Mouse (Mus musculus): ENCODE measurements around the gene Gpd2. TPM values are rescaled to one million over a fixed set of nuclear protein-coding genes. Genes with fewer than 3 reads are reported as not detected.

Gene Gpd2
- total and polyA plus RNA-seq, 3 experiments = 15.7 to 20.4 (median 16.7) TPM

DNA sequence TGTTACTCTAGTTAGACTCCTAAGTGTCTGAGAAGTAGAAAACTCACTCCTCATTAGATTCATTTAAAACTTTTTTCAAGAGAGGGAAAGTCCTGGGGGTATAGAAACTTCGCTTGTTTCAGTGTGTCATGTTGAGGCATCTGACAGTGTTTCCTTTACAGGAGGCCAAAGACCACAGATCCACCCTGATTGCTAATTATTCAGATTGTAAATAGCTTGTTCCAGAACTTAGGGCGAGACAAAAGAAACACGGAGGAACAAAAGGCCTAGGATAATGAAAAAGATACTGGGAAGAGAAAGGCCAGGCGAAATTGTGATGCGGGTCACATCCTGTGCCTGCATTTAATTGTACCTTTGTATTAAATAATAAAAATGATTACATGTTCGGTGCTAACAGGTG is 96.0 kb downstream of the Gpd2 start:
- no peak overlapping the region for H3K9ac ChIP-seq (ENCODE audit: insufficient read depth, low read depth)
- no peaks in the 10 kb centered on the region for H3K79me2 ChIP-seq (replicated peaks; ENCODE audit: control insufficient read depth, extremely low read depth, insufficient read depth, poor library complexity, severe bottlenecking)
- no peak overlapping the region for H3K4me3 ChIP-seq (replicated peaks in 1 of 3; ENCODE audit: low read depth in 2 of 3, low read length in 2 of 3, poor library complexity in 1 of 3)
- no peaks in the 10 kb centered on the region for H3K9me3 ChIP-seq (replicated peaks; ENCODE audit: low read length)
- in situ Hi-C loops (cut with MboI; ENCODE audit: low pct_ligation_motif_present, low pct_unique_long_range_greater_than_20kb, low sequenced_read_pairs) (no loop called here), dilution Hi-C loops (cut with MboI; ENCODE audit: extremely low pct_ligation_motif_present, extremely low pct_unique_long_range_greater_than_20kb, low sequenced_read_pairs) (no loop called here)
- H3K4me2 ChIP-seq (ENCODE audit: insufficient read depth, low read depth, poor library complexity, severe bottlenecking) = no peak overlapping the region
- no peak for TF ChIP-seq MYC (IDR thresholded peaks at IDR 0.05; ENCODE audit: low read depth, low read length)
- no peak for TF ChIP-seq RAD21 (IDR thresholded peaks at IDR 0.05; ENCODE audit: low read depth, low read length)
- TF ChIP-seq USF1 (IDR thresholded peaks at IDR 0.05; ENCODE audit: low read depth, low read length) = no peak
- no peak for DNase-seq (ENCODE audit: extremely low read depth)
- peaks cover 0 to 3% of the 10 kb centered on the region in 2 experiments for H3K36me3 ChIP-seq (replicated peaks in 1 of 2; ENCODE audit: control insufficient read depth in 1 of 2, insufficient read depth in 1 of 2, low read length in 1 of 2)
- H3K27me3 ChIP-seq (replicated peaks) = no peaks in the 10 kb centered on the region
- H3K4me1 ChIP-seq (ENCODE audit: control insufficient read depth in 1 of 2, insufficient read depth in 2 of 2) = peaks cover 5 to 9% of the 10 kb centered on the region in 2 experiments
- no peak overlapping the region for H3K27ac ChIP-seq (ENCODE audit: insufficient read depth, low read depth)

DNA sequence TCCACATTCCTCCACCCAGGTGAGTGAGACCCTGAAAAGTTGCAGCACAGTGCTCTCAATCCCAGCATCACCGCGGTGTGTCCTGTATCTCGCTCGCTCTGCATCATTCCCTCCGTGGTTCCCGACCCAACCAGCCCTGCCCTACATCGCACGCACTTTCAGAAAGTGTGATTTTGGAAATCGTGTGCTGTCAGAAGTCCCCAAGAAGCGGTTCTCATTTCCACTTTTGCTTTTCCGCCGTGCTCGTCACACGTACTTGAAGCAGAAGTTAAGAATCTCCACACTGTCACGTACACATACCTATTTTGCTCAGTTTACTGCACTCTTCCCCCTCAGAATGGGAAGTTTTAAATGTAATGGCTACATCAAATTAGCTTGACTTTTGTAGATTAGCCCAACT is 98.0 kb downstream of the Gpd2 start:
- DNase-seq (ENCODE audit: extremely low read depth) = no peak

DNA sequence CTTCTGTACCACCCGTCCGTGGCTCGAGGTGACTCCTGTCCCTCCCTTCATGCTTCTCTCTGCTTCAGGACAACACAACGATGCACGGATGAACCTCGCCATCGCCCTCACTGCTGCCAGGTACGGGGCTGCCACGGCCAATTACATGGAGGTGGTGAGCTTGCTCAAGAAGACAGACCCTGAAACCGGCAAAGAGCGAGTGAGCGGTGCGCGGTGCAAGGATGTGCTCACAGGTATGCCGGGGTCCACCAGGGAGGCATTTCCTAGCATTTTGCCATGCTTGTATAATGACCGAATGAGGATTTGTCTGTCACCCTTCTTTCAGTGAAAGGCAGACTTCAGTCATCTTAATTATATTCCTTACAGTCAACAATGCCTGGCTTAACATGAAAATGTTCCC is 101.3 kb downstream of the Gpd2 start:
- H3K4me3 ChIP-seq (replicated peaks in 1 of 3; ENCODE audit: low read depth in 2 of 3, low read length in 2 of 3, poor library complexity in 1 of 3) = no peak overlapping the region
- H3K36me3 ChIP-seq (replicated peaks in 1 of 2; ENCODE audit: control insufficient read depth in 1 of 2, insufficient read depth in 1 of 2, low read length in 1 of 2) = peaks cover 2 to 30% of the 10 kb centered on the region in 2 experiments
- in situ Hi-C loops (cut with MboI; ENCODE audit: low pct_ligation_motif_present, low pct_unique_long_range_greater_than_20kb, low sequenced_read_pairs) (no loop called here), dilution Hi-C loops (cut with MboI; ENCODE audit: extremely low pct_ligation_motif_present, extremely low pct_unique_long_range_greater_than_20kb, low sequenced_read_pairs) (no loop called here)
- no peak overlapping the region for H3K27ac ChIP-seq (ENCODE audit: insufficient read depth, low read depth)
- DNase-seq (ENCODE audit: extremely low read depth) = no peak
- H3K4me2 ChIP-seq (ENCODE audit: insufficient read depth, low read depth, poor library complexity, severe bottlenecking) = no peak overlapping the region
- TF ChIP-seq NRF1 (IDR thresholded peaks at IDR 0.05; ENCODE audit: low read depth, low read length) = no peak
- no peak for TF ChIP-seq ZKSCAN1 (IDR thresholded peaks at IDR 0.05; ENCODE audit: borderline replicate concordance, low read depth, low read length)
- no peak for TF ChIP-seq JUND (conservative IDR thresholded peaks at IDR 0.05; ENCODE audit: low read depth, low read length)
- TF ChIP-seq POLR2A (IDR thresholded peaks at IDR 0.05; ENCODE audit: low read depth, low read length) = no peak
- peaks cover 0 to 5% of the 10 kb centered on the region in 2 experiments; a peak in 2 of 4 replicates for H3K4me1 ChIP-seq (ENCODE audit: control insufficient read depth in 1 of 2, insufficient read depth in 2 of 2)
- H3K9ac ChIP-seq (ENCODE audit: insufficient read depth, low read depth) = no peak overlapping the region
- no peaks in the 10 kb centered on the region for H3K27me3 ChIP-seq (replicated peaks)
- no peaks in the 10 kb centered on the region for H3K9me3 ChIP-seq (replicated peaks; ENCODE audit: low read length)
- no peaks in the 10 kb centered on the region for H3K79me2 ChIP-seq (replicated peaks; ENCODE audit: control insufficient read depth, extremely low read depth, insufficient read depth, poor library complexity, severe bottlenecking)

More for the DNA sequence above, 98.0 kb downstream of the Gpd2 start:
- in situ Hi-C loops (cut with MboI; ENCODE audit: low pct_ligation_motif_present, low pct_unique_long_range_greater_than_20kb, low sequenced_read_pairs) (no loop called here), dilution Hi-C loops (cut with MboI; ENCODE audit: extremely low pct_ligation_motif_present, extremely low pct_unique_long_range_greater_than_20kb, low sequenced_read_pairs) (no loop called here)
- Histone ChIP-seq H3K79me2 (replicated peaks; ENCODE audit: control insufficient read depth, extremely low read depth, insufficient read depth, poor library complexity, severe bottlenecking) (no peaks in the 10 kb centered on the region), H3K4me1 (ENCODE audit: control insufficient read depth in 1 of 2, insufficient read depth in 2 of 2) (peaks cover 5 to 9% of the 10 kb centered on the region in 2 experiments), H3K9ac (ENCODE audit: insufficient read depth, low read depth) (no peak overlapping the region), H3K4me2 (ENCODE audit: insufficient read depth, low read depth, poor library complexity, severe bottlenecking) (peak overlapping the region; percentile 90), H3K27me3 (replicated peaks) (no peaks in the 10 kb centered on the region), H3K36me3 (replicated peaks in 1 of 2; ENCODE audit: control insufficient read depth in 1 of 2, insufficient read depth in 1 of 2, low read length in 1 of 2) (peaks cover 0 to 15% of the 10 kb centered on the region in 2 experiments), H3K4me3 (replicated peaks in 1 of 3; ENCODE audit: low read depth in 2 of 3, low read length in 2 of 3, poor library complexity in 1 of 3) (peak overlapping the region in 1 of 3 experiments; percentile 51), H3K9me3 (replicated peaks; ENCODE audit: low read length) (no peaks in the 10 kb centered on the region), H3K27ac (ENCODE audit: insufficient read depth, low read depth) (peak overlapping the region; percentile 28; the same call in 1 of the 2 replicates)
- no peak for TF ChIP-seq POLR2AphosphoS2 (IDR thresholded peaks at IDR 0.05; ENCODE audit: low read depth, low read length)
- no peak for TF ChIP-seq POLR2A (IDR thresholded peaks at IDR 0.05; ENCODE audit: low read depth, low read length)
- no peak for TF ChIP-seq TBP (conservative IDR thresholded peaks at IDR 0.05; ENCODE audit: low read depth, low read length)
- TF ChIP-seq RCOR1 (conservative IDR thresholded peaks at IDR 0.05; ENCODE audit: low read depth, low read length) = no peak
- 0 out of 2 replicates have a peak, but pooled peaks have one; percentile 4 for TF ChIP-seq IRF4 (IDR thresholded peaks at IDR 0.05; ENCODE audit: low read depth, low read length)
- no peak for TF ChIP-seq CHD2 (IDR thresholded peaks at IDR 0.05; ENCODE audit: low read length)
- no peak for TF ChIP-seq ETS1 (conservative IDR thresholded peaks at IDR 0.05; ENCODE audit: low read depth, low read length)
- TF ChIP-seq BHLHE40 (IDR thresholded peaks at IDR 0.05; ENCODE audit: low read depth, low read length) = peak; percentile 54
